19 mouse cellular contexts compared by ENCODE assay signal in the genomic region with DNA sequence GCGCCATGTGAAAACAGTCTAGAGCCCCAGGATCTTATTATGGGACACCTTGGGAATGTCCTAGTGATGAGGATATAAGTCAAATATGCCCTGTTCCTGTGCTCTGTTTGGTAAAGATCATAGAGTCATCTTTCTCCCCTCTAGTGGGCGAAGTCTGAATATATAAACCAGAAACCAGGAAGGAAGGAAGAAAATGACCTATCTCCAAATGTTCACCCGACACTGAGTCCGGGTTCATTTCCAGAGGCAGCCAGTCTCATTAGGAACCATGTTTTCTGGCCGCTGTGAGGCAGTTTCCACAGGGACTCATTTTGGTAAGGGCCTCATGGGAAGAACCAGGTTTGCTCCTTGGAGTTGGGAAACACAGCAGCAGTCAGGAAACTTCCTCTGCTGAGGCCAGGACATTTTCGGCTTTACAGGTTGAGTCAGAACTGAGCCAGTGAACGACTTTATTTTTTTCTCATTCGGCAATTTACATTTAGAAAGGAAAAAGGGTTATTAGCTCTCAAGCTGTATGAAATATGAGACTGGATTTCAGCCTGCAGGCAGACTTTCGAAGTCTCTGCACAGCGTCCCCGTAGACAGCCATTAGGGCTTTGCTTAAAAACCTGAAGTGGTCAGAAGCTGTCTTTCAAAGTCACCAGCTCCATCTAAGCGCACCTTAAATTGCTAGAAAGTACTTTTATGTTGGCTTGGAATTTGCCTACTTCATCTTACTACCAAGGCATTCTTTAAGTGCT.
DNase-seq lines count a peak whose midpoint lies in the region; ATAC-seq and TF ChIP-seq lines count a peak whose summit lies in the region.
"Had no signal": no experiment of that assay in that cellular context is flagged by ENCODE, and none has a peak within 500 bp of the region (broad histone marks: within the 10 kb centered on the region; RNA-seq: fewer than 3 reads in every experiment).

No protein-coding gene starts in this region.

- intact Hi-C loops in gastrocnemius, adult 2 months (cut with DNase I), result loop anchor here (10.0 kb wide), 3 partner anchors 114 to 604 kb away; no protein-coding TSS in a partner anchor

- H3K36me3 ChIP-seq in kidney, postnatal 0 days (ENCODE audit: insufficient read depth, low read length), result no peaks in the 10 kb centered on the region
- H3K36me3 ChIP-seq in neural tube, embryonic 13.5 days, result no peaks in the 10 kb centered on the region
- no peaks in the 10 kb centered on the region for H3K36me3 ChIP-seq in embryonic facial prominence, embryonic 14.5 days (ENCODE audit: control insufficient read depth, insufficient read depth, low read length)
- no peaks in the 10 kb centered on the region for H3K36me3 ChIP-seq in stomach, postnatal 0 days (ENCODE audit: control insufficient read depth, insufficient read depth, low read length)
- H3K36me3 ChIP-seq: forebrain, embryonic 15.5 days; heart, embryonic 15.5 days; intestine, embryonic 15.5 days had no signal

- no peak overlapping the region for H3K9ac ChIP-seq in kidney, postnatal 0 days (ENCODE audit: low read depth, low read length)
- no peak overlapping the region for H3K9ac ChIP-seq in neural tube, embryonic 13.5 days
- no peak overlapping the region for H3K9ac ChIP-seq in embryonic facial prominence, embryonic 14.5 days (ENCODE audit: low read depth, low read length)
- no peak overlapping the region for H3K9ac ChIP-seq in stomach, postnatal 0 days (ENCODE audit: low read length)
- H3K9ac ChIP-seq: forebrain, embryonic 15.5 days; heart, embryonic 15.5 days; intestine, embryonic 15.5 days had no signal

- 57% methylated on average over 12 of the region's 12 CpGs for WGBS in kidney, postnatal 0 days
- 72% methylated on average over 12 of the region's 12 CpGs for WGBS in neural tube, embryonic 13.5 days
- 41% methylated on average over 12 of the region's 12 CpGs for WGBS in embryonic facial prominence, embryonic 14.5 days
- WGBS in stomach, postnatal 0 days, result 54% methylated on average over 12 of the region's 12 CpGs

- no peaks in the 10 kb centered on the region for H3K27me3 ChIP-seq in kidney, postnatal 0 days (ENCODE audit: insufficient read depth, low read length)
- H3K27me3 ChIP-seq in neural tube, embryonic 13.5 days, result no peaks in the 10 kb centered on the region
- no peaks in the 10 kb centered on the region for H3K27me3 ChIP-seq in embryonic facial prominence, embryonic 14.5 days (replicated peaks; ENCODE audit: control insufficient read depth, insufficient read depth, low read length)
- no peaks in the 10 kb centered on the region for H3K27me3 ChIP-seq in stomach, postnatal 0 days (ENCODE audit: control insufficient read depth, insufficient read depth, low read length)
- H3K27me3 ChIP-seq: forebrain, embryonic 15.5 days; heart, embryonic 15.5 days; intestine, embryonic 15.5 days had no signal

- TF ChIP-seq CTCF in kidney, postnatal 0 days (IDR thresholded peaks at IDR 0.05; ENCODE audit: low read depth), result peak; percentile 29; the same call in 1 of the 2 replicates
- TF ChIP-seq CTCF in stomach, postnatal 0 days (IDR thresholded peaks at IDR 0.05; ENCODE audit: low read depth), result peak; percentile 24
- no peak for TF ChIP-seq CTCF in gastrocnemius, adult 2 months (IDR thresholded peaks at IDR 0.05)

- no peak for ATAC-seq in kidney, postnatal 0 days (replicated peaks; ENCODE audit: low FRiP score, low read depth)
- no peak for ATAC-seq in neural tube, embryonic 13.5 days (ENCODE audit: low read depth)
- ATAC-seq in embryonic facial prominence, embryonic 14.5 days (ENCODE audit: low read depth), result no peak
- no peak for ATAC-seq in stomach, postnatal 0 days (ENCODE audit: low FRiP score, low TSS enrichment)
- ATAC-seq: activated CD4-positive, CD25-positive, alpha-beta regulatory T cell, adult 4 months; CD4-positive, CD25-positive, alpha-beta regulatory T cell, adult 4 months; forebrain, embryonic 15.5 days; intestine, embryonic 15.5 days had no signal

- DNase-seq in kidney, postnatal 0 days (ENCODE audit: low spot score), result no peak
- DNase-seq in kidney, postnatal 4 days, result no peak
- DNase-seq in neural tube, embryonic 10.5 days (ENCODE audit: extremely low spot score, low spot score), result no peak
- DNase-seq in embryonic facial prominence, embryonic 14.5 days (ENCODE audit: low spot score), result no peak
- DNase-seq in stomach, postnatal 0 days (ENCODE audit: low spot score), result no peak
- no peak for DNase-seq in lung, postnatal 25 days (ENCODE audit: low spot score)
- DNase-seq in gastrocnemius, adult 2 months, result no peak
- DNase-seq: adrenal gland, postnatal 36 days; cerebellum, adult 2 months; heart, adult 18-20 months; thymus, postnatal 25 days had no signal

- peaks cover 5% of the 10 kb centered on the region; the same call in 1 of the 2 replicates for H3K4me1 ChIP-seq in kidney, postnatal 0 days (replicated peaks; ENCODE audit: insufficient read depth, low read length)
- H3K4me1 ChIP-seq in neural tube, embryonic 13.5 days (replicated peaks), result peaks cover 26% of the 10 kb centered on the region
- H3K4me1 ChIP-seq in embryonic facial prominence, embryonic 14.5 days (ENCODE audit: control insufficient read depth, insufficient read depth, low read length), result peaks cover 3% of the 10 kb centered on the region; the same call in 1 of the 2 replicates
- no peaks in the 10 kb centered on the region for H3K4me1 ChIP-seq in stomach, postnatal 0 days (replicated peaks; ENCODE audit: control insufficient read depth, insufficient read depth)

- H3K9me3 ChIP-seq in kidney, postnatal 0 days (replicated peaks; ENCODE audit: low read length), result no peaks in the 10 kb centered on the region
- H3K9me3 ChIP-seq in neural tube, embryonic 13.5 days, result no peaks in the 10 kb centered on the region
- H3K9me3 ChIP-seq in embryonic facial prominence, embryonic 14.5 days (ENCODE audit: control insufficient read depth, low read length), result no peaks in the 10 kb centered on the region
- H3K9me3 ChIP-seq in stomach, postnatal 0 days (ENCODE audit: control insufficient read depth, low read length), result no peaks in the 10 kb centered on the region
- H3K9me3 ChIP-seq: forebrain, embryonic 15.5 days; heart, embryonic 15.5 days; intestine, embryonic 15.5 days had no signal

- no peak overlapping the region for H3K4me3 ChIP-seq in kidney, postnatal 0 days (replicated peaks; ENCODE audit: low read depth, low read length)
- no peak overlapping the region for H3K4me3 ChIP-seq in neural tube, embryonic 13.5 days
- H3K4me3 ChIP-seq in embryonic facial prominence, embryonic 14.5 days (ENCODE audit: low read depth, low read length), result no peak overlapping the region
- no peak overlapping the region for H3K4me3 ChIP-seq in stomach, postnatal 0 days (ENCODE audit: low read depth, low read length)
- H3K4me3 ChIP-seq in gastrocnemius, adult 2 months, result no peak overlapping the region
- H3K4me3 ChIP-seq: erythroblast, embryonic 14.5 days; forebrain, embryonic 15.5 days; heart, embryonic 15.5 days; intestine, embryonic 15.5 days; left cerebral cortex, adult 2 months had no signal

- no peak overlapping the region for H3K27ac ChIP-seq in kidney, postnatal 0 days
- peak overlapping the region; percentile 56; the same call in 1 of the 2 replicates for H3K27ac ChIP-seq in neural tube, embryonic 13.5 days (replicated peaks)
- H3K27ac ChIP-seq in embryonic facial prominence, embryonic 14.5 days (replicated peaks; ENCODE audit: low read depth, low read length), result no peak overlapping the region
- H3K27ac ChIP-seq in stomach, postnatal 0 days (replicated peaks), result no peak overlapping the region
- H3K27ac ChIP-seq in gastrocnemius, adult 2 months, result no peak overlapping the region
- H3K27ac ChIP-seq: forebrain, embryonic 15.5 days; heart, embryonic 15.5 days; intestine, embryonic 15.5 days; left cerebral cortex, adult 2 months had no signal

- H3K4me2 ChIP-seq in kidney, postnatal 0 days (ENCODE audit: low read length), result no peak overlapping the region
- no peak overlapping the region for H3K4me2 ChIP-seq in neural tube, embryonic 13.5 days
- H3K4me2 ChIP-seq in embryonic facial prominence, embryonic 14.5 days (ENCODE audit: low read depth, low read length), result peak overlapping the region; percentile 16; the same call in 1 of the 2 replicates
- H3K4me2 ChIP-seq in stomach, postnatal 0 days (replicated peaks; ENCODE audit: low read depth), result no peak overlapping the region
- H3K4me2 ChIP-seq: forebrain, embryonic 15.5 days; heart, embryonic 15.5 days; intestine, embryonic 15.5 days had no signal

- TF ChIP-seq EP300 in stomach, postnatal 0 days (optimal IDR thresholded peaks at IDR 0.05), result no peak
